Mouse (Mus musculus) C2C12 (cell line): ENCODE results near the gene Flywch1.

Source experiments
- CEBPB ChIP-seq: IDR thresholded peaks from one replicate; pipeline ENCODE4 v1.6.1; 2011; ENCODE audit warnings: low read depth, mild to moderate bottlenecking, control low read depth, moderate library complexity
- CTCF ChIP-seq: IDR thresholded peaks from one replicate; pipeline ENCODE4 v1.5.1; 2011; ENCODE audit not compliant: control insufficient read depth, insufficient read depth, insufficient read length
- FOSL1 ChIP-seq: IDR thresholded peaks from one replicate; pipeline ENCODE4 v1.8.0; 2011; ENCODE audit warnings: mild to moderate bottlenecking, low read length; ENCODE audit not compliant: poor library complexity, insufficient read depth, severe bottlenecking
- MAX ChIP-seq: IDR thresholded peaks from one replicate; pipeline ENCODE4 v1.6.1; 2011; ENCODE audit warnings: mild to moderate bottlenecking, control low read depth
- MYOG ChIP-seq: IDR thresholded peaks from one replicate; pipeline ENCODE4 v1.6.1; 2011; ENCODE audit not compliant: control insufficient read depth, insufficient read length; ENCODE audit errors: extremely low read depth

DNA sequence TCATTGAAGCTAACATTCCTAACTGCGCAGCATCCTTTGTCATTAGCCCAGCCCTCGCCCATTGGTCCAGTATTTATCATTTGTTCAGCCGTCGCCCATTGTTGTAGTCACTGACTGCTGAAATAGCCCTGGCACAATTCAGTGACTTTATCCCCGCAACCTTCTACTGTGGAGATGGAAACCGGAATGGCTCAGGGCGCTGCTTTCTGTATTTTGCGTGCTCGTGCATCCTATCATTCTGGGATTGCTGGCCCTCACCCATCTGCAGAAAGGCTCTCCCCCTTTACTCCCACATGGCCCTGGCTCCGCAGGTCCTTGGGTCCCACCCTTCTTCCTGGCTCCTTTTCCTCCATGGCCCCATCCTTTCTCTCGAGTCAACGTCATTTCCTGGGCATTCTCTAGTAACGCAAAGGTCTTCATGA, 15.1 kb upstream of the Flywch1 start:
- TF ChIP-seq CTCF = no peak
- TF ChIP-seq MYOG = no peak
- no peak for TF ChIP-seq FOSL1
- no peak for TF ChIP-seq CEBPB
- TF ChIP-seq MAX = no peak
